Mouse (Mus musculus): ENCODE measurements at regions not wholly inside any gene's neighbourhood (a gene's known extent, or its start where the extent isn't known, plus 50 kb on each side); places are given as distances from the start of the nearest gene placed in this dataset.

DNA sequence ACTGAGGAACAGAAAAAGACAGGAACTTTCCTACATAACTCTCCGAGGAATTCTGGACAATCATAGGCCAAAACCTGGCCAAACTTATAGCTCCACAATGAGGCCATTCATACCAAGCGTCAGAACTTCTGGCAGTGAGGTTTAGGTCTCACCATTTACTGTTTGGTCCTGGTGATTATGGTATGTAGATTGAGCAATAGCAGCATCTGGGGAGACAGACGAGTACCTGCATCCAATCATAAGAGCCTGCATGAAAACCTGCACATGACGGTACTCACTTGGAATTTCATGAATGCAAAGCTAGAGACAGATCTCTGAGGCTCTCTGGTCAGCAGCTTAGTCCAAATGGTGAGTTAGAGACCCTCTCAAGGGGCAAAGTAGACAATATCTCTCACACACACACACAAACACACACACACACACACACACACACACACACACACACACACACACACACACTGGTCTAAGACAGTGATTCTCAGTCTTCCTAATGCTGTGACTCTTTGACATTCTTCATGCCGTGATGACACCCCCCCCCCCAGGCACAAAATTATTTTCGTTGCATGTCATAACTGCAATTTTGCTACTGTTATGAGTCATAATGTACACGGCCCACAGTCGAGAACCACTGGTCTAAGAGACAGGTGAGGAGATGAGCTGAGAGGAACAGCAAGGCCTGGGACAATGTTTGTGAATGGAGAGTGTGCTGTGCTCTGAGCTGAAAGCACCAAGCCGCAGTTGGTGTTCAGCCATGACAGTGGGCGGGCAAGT lies 522.6 kb upstream of the Atp11b start:
- no peak for ATAC-seq (replicated peaks; ENCODE audit: poor library complexity, severe bottlenecking)

GRCm38 (mm10) chr3:35232487-35232886 lies 521.4 kb upstream of the Atp11b start:
- no peak for ATAC-seq (replicated peaks; ENCODE audit: poor library complexity, severe bottlenecking)

- no peak for ATAC-seq (replicated peaks; ENCODE audit: poor library complexity, severe bottlenecking)
Observed at GRCm38 (mm10) chr3:35235066-35235465, 518.8 kb upstream of the Atp11b start.

DNA sequence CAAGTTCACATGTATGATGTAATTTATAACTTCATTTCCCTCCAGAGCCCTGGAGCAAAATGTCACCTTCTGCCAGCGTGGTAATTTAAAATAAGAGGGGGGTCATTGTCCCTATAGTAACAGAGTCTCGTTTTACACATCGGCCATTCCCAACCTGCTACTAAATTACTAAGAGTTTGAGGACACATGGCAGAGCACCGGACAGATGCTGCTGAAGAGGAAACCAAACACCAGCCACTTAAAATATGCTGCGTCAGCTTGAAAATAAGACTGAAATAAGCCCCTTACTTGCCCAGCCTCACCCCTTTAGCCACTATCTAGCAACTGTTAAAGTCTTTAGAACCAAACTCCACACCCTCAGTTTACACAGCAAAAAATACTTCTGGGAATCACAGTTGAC lies 518.1 kb upstream of the Atp11b start:
- no peak for ATAC-seq (replicated peaks; ENCODE audit: poor library complexity, severe bottlenecking)

DNA sequence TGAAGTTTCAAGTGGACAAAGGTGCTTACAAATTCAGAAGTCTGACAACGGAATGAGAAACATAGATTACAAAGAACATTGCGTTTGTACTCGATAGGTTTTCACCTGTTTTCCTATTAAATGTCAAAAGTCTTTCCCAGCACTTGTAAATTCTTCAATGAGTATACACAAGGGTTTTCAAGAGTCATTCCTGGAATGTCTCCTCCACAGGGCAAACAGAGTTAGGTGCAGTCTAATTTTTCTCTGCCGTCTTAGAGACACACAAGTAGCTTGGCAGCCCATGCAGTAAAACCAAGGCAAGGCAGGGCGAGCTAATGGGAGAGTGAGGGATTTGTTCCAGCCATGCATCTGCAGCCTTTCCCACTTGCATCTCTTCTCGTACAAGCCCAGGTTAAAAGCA lies 516.6 kb upstream of the Atp11b start:
- ATAC-seq (replicated peaks; ENCODE audit: poor library complexity, severe bottlenecking): no peak

GRCm38 (mm10) chr3:35242349-35242748 lies 511.6 kb upstream of the Atp11b start:
- no peak for ATAC-seq (replicated peaks; ENCODE audit: poor library complexity, severe bottlenecking)

GRCm38 (mm10) chr3:35242871-35243529 lies 510.9 kb upstream of the Atp11b start:
- no peak for ATAC-seq (replicated peaks; ENCODE audit: poor library complexity, severe bottlenecking)

DNA sequence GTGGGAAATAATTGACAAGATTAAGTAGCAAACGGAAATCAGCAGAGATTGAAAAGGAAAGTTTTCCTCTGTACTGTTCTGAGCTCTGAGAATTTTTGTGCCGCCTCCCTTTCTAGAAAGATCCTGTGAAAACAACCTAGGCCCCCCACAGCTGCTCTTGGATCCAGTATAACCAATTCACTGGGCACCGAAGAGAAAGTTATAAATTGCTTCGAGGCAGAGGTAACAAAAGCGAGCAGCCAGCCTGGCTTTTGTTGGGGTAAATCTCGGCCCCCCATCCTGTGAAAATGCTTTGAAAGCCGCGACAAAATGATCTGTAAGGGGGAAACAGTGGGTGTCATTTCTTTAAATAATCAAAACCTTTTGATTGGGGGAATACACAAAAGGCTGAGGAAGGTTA lies 508.9 kb upstream of the Atp11b start:
- ATAC-seq (replicated peaks; ENCODE audit: poor library complexity, severe bottlenecking): no peak

- ATAC-seq (replicated peaks; ENCODE audit: poor library complexity, severe bottlenecking): no peak
Observed at GRCm38 (mm10) chr3:35245946-35246665, 507.8 kb upstream of the Atp11b start.

GRCm38 (mm10) chr3:35249160-35249559 lies 504.7 kb upstream of the Atp11b start:
- no peak for ATAC-seq (replicated peaks; ENCODE audit: poor library complexity, severe bottlenecking)

GRCm38 (mm10) chr3:35250092-35250749 lies 503.7 kb upstream of the Atp11b start:
- no peak for ATAC-seq (replicated peaks; ENCODE audit: poor library complexity, severe bottlenecking)

GRCm38 (mm10) chr3:35253861-35254260 lies 500.0 kb upstream of the Atp11b start:
- ATAC-seq (replicated peaks; ENCODE audit: poor library complexity, severe bottlenecking): no peak

DNA sequence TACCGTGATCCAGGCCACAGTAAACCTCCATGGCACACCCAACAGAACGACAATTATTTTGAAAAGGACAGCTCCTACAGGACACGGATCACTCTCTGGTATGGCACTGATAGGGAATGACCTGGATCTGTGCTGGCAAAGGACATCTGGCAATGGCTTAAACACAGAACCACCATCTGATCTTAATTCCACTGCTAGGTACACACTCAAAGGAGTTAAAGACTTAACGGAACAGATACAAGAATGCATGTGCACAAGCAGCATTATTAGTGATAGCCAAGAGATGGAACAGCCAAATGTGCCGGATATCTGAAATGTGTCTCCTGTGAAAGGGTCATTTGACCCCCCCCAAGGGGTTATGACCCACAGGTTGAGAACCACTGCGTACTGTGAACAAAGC lies 493.0 kb upstream of the Atp11b start:
- no peak for ATAC-seq (replicated peaks; ENCODE audit: poor library complexity, severe bottlenecking)

DNA sequence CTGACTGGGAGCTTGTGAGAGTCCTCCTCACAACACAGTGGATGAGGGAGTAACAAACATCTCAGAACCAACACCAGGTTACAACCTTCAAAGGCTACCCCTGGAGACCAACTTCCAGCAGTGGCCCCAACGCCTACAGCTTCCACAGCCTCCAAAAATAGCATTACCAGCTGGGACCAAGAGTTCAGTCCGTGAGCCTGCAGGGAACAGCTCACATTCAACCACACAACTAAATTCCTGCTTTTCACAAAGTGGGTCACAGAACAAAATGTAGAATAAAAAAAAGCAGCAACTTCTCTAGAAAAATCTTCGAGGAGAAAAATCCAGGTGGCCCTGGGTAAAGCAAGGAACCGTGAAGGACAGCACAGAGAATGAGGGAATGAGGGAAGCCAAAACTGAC lies 485.0 kb upstream of the Atp11b start:
- ATAC-seq (replicated peaks; ENCODE audit: poor library complexity, severe bottlenecking): no peak

DNA sequence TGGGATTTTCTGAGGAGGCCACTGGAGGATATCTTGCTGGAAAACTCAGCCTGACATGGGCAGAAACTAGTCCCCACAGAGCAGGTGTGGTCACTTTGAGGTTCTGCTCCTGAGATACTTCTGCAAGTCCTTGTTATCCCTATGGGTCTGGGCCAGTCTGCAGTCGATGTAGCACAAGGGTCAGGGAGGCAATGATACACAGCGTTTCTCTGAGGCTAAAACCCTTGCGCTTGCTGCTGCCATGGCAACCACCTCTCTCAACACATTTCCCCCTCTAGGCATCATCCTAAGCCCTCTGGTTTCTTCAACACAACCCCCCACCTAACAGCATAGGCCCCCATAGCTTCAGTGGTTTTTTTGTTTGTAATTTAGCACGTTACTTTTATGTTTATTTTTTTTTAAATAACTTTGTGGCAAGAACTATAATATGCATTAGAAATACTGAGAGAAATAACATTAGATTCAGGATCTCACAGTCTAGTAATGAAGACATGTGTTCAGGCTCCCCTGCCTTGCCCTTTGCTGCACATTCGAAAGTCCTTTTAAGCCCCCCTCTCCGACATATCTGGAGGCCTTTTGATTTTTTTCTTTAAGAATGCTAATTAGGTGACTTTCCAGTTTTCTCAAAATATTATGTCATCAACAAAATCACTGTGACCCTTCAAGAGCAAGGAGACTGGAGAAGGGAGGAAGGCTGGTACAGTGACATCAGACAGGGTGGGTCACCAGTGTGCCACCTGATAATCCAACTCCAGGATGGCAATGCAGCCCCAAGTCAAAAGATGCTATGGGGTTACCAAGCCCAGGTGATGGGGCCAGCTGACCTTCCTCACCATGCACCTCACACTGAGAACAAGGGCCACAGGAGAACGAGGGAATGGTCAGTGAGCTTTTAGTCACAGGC lies 483.7 kb upstream of the Atp11b start:
- ATAC-seq (replicated peaks; ENCODE audit: poor library complexity, severe bottlenecking): no peak

DNA sequence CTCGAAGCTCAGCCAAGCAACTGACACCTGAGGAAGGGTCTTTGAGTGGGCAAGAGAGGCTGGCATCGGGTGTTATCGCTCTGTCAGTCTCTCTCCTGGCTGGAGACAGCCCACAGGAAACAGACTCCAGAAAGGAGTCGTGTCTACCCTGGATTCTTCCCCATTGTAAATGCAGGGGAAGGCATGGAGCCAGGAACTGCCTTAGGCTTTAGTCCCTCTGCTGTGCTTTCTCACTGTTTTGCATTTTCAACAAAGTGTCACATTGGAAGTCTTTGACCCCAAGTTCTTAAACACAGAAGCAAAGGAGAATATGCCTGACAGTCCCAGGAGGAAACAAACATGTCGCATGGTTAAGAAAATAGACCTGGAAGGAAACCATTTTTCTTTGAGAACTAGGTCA lies 480.4 kb upstream of the Atp11b start:
- no peak for ATAC-seq (replicated peaks; ENCODE audit: poor library complexity, severe bottlenecking)

DNA sequence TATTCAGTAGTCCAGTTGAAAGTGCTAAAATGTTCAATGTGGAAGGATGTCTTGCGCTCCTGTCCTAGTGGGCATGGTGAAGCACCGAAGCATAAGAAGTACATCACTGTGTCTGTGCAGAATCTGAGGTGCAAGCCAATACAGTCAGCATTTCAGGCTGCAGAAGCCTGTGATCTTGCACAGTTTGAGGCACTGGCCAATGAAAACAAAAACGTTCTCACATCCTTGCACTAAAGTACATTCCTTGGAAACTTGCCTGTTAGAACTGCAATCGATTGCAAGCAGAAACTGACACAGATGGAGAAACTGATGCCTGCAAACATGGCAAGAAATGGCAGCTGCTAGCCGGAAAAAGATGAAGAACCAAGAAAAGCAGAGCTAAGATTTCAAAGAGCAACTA lies 472.9 kb upstream of the Atp11b start:
- no peak for ATAC-seq (replicated peaks; ENCODE audit: poor library complexity, severe bottlenecking)

DNA sequence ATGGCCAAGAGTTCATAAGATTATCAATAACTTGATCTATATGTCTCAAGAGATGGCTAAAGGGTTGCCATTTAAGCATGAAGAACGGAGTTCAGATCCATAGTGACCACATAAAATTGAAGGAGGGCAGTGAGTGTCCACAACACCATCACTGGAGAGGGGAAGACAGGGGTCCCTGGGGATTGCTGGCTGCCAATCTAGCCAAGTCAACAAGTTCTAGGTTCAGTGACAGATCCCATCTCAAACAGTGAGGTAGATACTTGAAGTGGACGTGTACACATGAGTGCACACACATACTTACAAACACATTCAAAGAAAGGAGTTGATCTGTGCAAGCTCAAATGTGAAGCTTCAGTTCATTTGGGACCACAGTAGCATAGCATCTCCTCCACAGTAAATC lies 471.8 kb upstream of the Atp11b start:
- no peak for ATAC-seq (replicated peaks; ENCODE audit: poor library complexity, severe bottlenecking)

- ATAC-seq (replicated peaks; ENCODE audit: poor library complexity, severe bottlenecking): no peak
Observed at GRCm38 (mm10) chr3:35294771-35295170, 459.1 kb upstream of the Atp11b start.

DNA sequence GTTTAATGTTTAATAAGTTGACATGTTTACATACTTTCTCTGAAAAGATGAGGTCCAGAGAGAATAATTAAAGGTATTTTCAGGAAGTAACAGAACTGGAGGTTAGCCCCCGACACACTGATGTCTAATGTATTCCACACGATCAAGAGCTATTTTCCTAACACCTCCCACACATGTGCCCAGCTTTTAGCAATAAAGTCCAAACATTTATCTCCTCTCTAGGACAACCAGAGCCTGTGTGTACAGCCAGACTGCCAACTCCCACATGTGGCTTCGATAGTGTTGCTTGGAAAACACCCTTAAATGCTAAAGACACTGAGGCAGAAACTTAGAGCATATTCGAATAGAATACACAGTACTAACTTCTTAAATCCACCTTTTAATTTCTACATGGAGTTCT lies 458.2 kb upstream of the Atp11b start:
- no peak for ATAC-seq (replicated peaks; ENCODE audit: poor library complexity, severe bottlenecking)
